Mouse (Mus musculus) spleen, postnatal 10 days (tissue): ENCODE measurements around the gene Oas1a.
A peak's percentile ranks its signal among the peaks of the same experiment; 100 is the strongest.
"Not testable (repeated sequence)": the region's sequence is repeated elsewhere in the genome, so short reads cannot be mapped to it uniquely, and the experiment has no call there.

Experiments used
- DNase-seq, 2 experiments: peaks; one replicate each; pipeline ENCODE4 v3.0.0; 2021 to 2022; ENCODE audit warnings: low spot score in 2 of 2

Gene Oas1a

GRCm38 (mm10) chr5:120893866-120894265 is 13.5 kb downstream of the Oas1a start:
- DNase-seq = not testable (repeated sequence)

DNA sequence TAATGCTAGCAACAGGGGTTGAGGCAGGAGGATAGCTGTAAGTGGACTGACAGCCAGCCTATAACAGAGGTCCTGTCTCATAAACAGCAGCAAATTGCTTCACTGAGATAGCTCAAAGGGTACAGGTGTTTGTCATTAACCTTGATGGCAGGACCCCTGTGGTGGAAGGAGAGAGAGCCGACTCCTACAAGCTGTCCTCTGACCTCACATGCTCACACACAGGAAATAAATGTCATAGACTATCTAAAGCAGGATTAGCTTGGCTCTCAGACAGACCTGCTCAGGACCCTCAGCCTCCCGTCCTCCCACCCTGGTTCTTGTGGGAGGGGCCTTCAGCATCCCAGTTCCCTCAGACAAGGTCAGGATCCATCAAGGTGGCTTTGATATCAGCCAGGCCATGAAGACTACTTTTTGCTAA is 15.1 kb downstream of the Oas1a start:
- no peak for DNase-seq

GRCm38 (mm10) chr5:120891566-120892242 is 15.6 kb downstream of the Oas1a start:
- DNase-seq = not testable (repeated sequence)

DNA sequence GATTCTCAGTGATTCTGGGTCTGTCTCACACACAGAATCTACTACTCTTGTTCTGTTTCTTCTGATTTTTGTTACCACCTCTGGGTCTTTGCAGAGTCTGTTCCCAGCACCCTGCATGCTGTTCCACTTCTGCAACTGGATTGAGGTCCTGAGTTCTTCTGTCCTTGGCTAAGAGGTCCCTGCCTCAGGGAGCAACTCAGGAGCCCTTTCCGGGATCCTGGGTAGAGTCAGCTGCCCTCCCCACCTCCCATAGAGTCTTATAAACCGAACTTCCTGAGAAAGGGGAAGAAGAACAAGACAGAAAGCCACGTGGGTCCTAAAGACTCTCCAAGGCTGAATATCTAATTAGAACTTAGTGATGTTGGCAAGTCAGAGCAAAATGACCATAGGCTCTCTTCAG is 16.3 kb downstream of the Oas1a start:
- DNase-seq = no peak

GRCm38 (mm10) chr5:120890026-120890425 is 17.3 kb downstream of the Oas1a start:
- no peak for DNase-seq

GRCm38 (mm10) chr5:120888294-120888815 is 19.0 kb downstream of the Oas1a start:
- DNase-seq = not testable (repeated sequence)

GRCm38 (mm10) chr5:120887831-120888230 is 19.5 kb downstream of the Oas1a start:
- no peak for DNase-seq

DNA sequence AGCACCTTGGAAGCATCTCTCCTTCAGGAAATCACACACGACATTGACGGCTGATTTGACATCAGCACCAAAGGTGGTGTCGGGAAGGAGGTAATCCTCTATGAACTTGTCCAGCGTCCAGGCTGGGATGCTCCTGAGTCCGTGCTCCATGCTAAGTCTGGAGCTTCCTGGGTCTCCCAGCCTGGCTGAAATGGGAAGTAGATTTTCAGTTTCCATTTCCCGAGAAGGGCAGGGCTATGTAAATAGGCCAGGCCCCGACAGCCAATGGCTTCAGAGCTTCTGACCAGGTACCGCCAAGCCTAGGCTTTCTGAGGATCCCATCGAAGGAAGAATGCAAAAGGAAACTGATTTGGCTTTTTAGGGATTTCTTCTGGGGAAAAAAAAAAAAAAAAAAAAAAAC is 19.9 kb downstream of the Oas1a start, which contains the start of gene Oas1g:
Gene Oas1g, minus strand, starts transcription at position 201 of the 400 bp plus-strand sequence.
- not testable (repeated sequence) for DNase-seq

GRCm38 (mm10) chr5:120881681-120882080 is 25.6 kb downstream of the Oas1a start:
- not testable (repeated sequence) for DNase-seq

GRCm38 (mm10) chr5:120878803-120879202 is 28.5 kb downstream of the Oas1a start:
- DNase-seq = not testable (repeated sequence)

DNA sequence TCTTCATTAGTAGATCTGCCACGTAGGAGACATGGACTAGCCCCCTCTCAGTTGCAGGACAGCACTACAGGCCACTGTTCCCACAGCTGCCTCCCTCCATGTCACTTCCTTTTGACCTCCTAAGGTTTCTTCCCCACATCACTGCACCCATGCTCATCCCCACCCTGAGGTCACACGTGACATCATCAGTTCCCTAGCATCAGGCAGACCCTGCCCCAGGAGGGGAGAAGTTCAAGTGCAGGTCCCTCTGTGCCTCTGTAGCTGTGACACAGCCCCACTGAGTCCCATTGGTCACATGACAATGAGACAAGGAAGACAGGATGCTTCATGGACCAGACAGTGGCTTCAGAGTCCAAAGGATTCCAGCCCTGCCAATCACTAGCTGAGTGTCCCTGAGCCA is 29.9 kb downstream of the Oas1a start:
- DNase-seq = not testable (repeated sequence)

- not testable (repeated sequence) for DNase-seq
Measured at GRCm38 (mm10) chr5:120876839-120877238, 30.5 kb downstream of the Oas1a start.

- DNase-seq = no peak
Measured at GRCm38 (mm10) chr5:120871469-120871868, 35.9 kb downstream of the Oas1a start.

- DNase-seq = no peak
Measured at GRCm38 (mm10) chr5:120870782-120871181, 36.5 kb downstream of the Oas1a start.

GRCm38 (mm10) chr5:120870081-120870480 is 37.2 kb downstream of the Oas1a start:
- DNase-seq = no peak

GRCm38 (mm10) chr5:120869436-120870015 is 37.8 kb downstream of the Oas1a start:
- no peak for DNase-seq

GRCm38 (mm10) chr5:120865336-120865860 is 41.9 kb downstream of the Oas1a start:
- peak in 1 of 2 experiments; percentile 34 for DNase-seq

DNA sequence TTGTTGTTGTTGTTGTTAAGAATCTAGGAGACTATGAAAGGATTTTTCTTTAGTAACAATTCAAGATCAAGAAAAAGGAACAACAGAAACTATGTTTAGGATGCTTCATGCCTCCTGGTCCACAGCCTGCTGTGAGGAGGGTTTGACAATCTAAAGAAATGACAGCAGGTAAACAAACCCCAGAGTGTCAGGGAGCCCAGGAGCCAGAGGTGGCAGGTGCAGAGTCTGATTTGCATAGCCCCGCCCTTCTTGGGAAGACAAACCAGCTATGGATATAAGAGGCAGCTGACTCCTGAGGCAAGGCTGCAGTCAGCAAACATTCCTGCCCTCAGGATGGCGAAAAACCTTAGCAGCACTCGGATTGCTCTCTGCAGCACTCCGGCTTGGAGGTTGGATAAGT is 46.2 kb downstream of the Oas1a start, which contains the start of gene Oas1h:
Gene Oas1h, plus strand, starts transcription at position 301 of the 400 bp plus-strand sequence.
- DNase-seq = no peak

DNA sequence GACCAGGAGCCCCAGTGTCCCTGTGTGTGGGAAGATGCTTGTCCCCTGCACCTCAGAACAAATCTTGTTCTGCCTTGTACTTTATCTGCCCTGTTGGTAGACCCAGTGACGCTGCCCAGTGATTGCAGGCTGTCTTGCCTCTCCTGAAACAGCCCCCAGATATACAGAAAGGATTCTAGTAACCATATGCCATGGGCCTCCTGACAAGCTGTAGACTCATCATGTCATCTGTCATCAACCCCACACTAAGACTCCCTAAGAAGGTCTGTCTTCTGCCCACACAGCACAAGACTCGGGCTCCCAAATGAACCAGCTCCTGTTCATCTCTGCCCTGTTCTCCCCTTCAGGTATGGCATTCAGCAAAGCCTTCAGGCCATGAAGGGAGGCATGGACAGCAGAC is 48.1 kb downstream of the Oas1a start:
- DNase-seq = no peak

- DNase-seq = peak; percentile 16 to 58
Measured at GRCm38 (mm10) chr5:120849601-120850136, 57.7 kb downstream of the Oas1a start.

DNA sequence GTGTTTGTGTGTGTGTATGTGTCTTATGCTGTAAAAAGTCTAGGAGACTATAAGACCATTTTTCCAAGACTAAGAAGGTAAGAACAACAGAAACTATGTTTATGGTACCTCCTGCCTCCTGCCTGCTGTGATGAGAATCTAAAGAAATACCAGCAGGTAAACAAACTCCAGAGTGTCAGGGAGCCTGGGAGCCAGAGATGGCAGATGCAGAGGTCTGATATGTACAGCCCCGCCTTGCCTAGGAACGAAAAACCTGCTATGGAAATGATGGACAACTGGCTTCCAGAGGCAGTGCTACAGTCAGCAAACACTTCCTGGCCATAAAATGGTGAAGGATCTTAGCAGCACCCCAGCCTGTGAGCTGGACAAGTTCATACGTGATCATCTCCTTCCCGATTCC is 60.3 kb downstream of the Oas1a start, which contains the start of gene Oas1f:
Gene Oas1f, plus strand, starts transcription at position 301 of the 400 bp plus-strand sequence.
- no peak for DNase-seq
